Mouse (Mus musculus): ENCODE data around the gene Wnt4. TPM values are rescaled to one million over a fixed set of nuclear protein-coding genes. Genes with fewer than 3 reads are reported as not detected.

Wnt4 gene
- polyA plus RNA-seq, 1 experiment from 2014 or later: 1.9 TPM

DNA sequence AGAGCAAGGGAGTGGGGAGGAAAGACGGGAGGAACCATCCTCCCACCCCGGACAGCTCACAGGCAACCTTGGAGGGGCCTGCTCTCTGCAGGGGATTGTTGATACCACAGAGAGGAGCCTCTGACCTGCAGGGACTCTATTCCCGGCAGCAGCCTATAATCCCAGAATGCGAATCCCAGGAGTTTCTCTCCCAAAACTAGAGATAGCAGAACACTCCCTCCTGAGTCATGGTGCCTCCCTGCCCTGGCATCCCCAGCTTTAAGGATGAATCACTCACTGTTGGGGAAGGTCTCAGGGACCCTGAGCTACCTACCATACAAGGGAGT, 6.1 kb downstream of the Wnt4 start:
- WGBS: 10% methylated on average over 4 of the region's 4 CpGs
- Histone ChIP-seq H3K4me2 (no peak overlapping the region), H3K27me3 (replicated peaks; ENCODE audit: control insufficient read depth, insufficient read depth, low read length) (peaks cover 66% of the 10 kb centered on the region), H3K4me3 (ENCODE audit: low read depth, low read length) (no peak overlapping the region), H3K27ac (ENCODE audit: low read depth, low read length) (no peak overlapping the region), H3K4me1 (replicated peaks; ENCODE audit: control insufficient read depth, insufficient read depth, low read length) (peaks cover 2% of the 10 kb centered on the region; the same call in 1 of the 2 replicates), H3K9ac (ENCODE audit: low read depth, low read length) (no peak overlapping the region), H3K36me3 (ENCODE audit: control insufficient read depth, insufficient read depth, low read length) (no peaks in the 10 kb centered on the region), H3K9me3 (ENCODE audit: control insufficient read depth, low read length) (no peaks in the 10 kb centered on the region)
- ATAC-seq (replicated peaks; ENCODE audit: low FRiP score) (no peak), DNase-seq (ENCODE audit: low spot score) (no peak)

DNA sequence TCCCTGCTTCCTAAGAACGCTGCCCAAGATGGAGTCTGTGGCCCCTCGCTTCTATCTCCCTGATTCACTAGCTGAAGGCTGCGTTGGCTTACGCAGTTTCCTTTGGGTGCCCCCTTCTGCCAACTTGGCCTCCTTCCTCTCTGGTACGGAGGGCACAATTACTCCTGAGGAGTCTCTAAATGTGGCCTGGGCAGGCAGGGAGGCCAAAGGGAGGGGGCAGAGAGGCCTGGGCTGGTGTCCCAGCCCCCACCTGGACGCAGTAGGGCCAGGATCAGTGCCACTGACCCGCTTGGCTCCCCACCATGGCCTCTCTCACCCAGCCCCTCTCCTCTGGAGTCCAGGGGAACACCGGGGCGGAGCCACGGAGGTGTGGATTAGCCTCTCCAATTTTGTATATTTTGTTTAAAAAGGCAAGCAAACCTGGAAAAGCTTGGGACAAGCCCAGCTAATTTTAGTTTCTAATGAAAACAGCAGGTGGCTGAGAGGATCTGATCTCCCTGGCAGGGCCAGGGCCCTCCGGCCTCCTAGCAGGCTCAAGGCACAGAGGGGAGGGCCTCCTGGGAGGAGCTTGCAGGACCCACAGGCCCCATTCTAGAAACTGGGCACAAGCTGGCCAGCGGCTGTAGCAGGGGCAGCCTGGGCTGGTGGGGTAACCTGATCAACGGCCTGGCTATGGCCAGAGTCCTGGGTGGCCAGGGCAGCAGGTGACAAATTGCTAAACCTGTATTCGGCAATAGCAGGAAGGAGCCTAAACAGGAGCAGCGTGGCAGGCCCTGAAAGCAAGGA, 8.8 kb downstream of the Wnt4 start:
- Histone ChIP-seq H3K4me3 (ENCODE audit: low read depth, low read length) (no peak overlapping the region), H3K9ac (ENCODE audit: low read depth, low read length) (no peak overlapping the region), H3K27me3 (replicated peaks; ENCODE audit: control insufficient read depth, insufficient read depth, low read length) (peaks cover 43% of the 10 kb centered on the region), H3K9me3 (ENCODE audit: control insufficient read depth, low read length) (no peaks in the 10 kb centered on the region), H3K4me1 (replicated peaks; ENCODE audit: control insufficient read depth, insufficient read depth, low read length) (no peaks in the 10 kb centered on the region), H3K27ac (ENCODE audit: low read depth, low read length) (no peak overlapping the region), H3K4me2 (no peak overlapping the region), H3K36me3 (ENCODE audit: control insufficient read depth, insufficient read depth, low read length) (no peaks in the 10 kb centered on the region)
- ATAC-seq (replicated peaks; ENCODE audit: low FRiP score): no peak
- DNase-seq (ENCODE audit: low spot score): no peak
- WGBS: 76% methylated on average over 15 of the region's 15 CpGs

GRCm38 (mm10) chr4:137286662-137286953, 9.3 kb downstream of the Wnt4 start:
- ATAC-seq (replicated peaks; ENCODE audit: low FRiP score) (no peak), DNase-seq (ENCODE audit: low spot score) (no peak)
- H3K36me3 ChIP-seq (ENCODE audit: control insufficient read depth, insufficient read depth, low read length): no peaks in the 10 kb centered on the region
- H3K9ac ChIP-seq (ENCODE audit: low read depth, low read length): no peak overlapping the region
- H3K4me3 ChIP-seq (ENCODE audit: low read depth, low read length): no peak overlapping the region
- 46% methylated on average over 8 of the region's 8 CpGs for WGBS
- H3K27ac ChIP-seq (ENCODE audit: low read depth, low read length): no peak overlapping the region
- no peaks in the 10 kb centered on the region for H3K4me1 ChIP-seq (replicated peaks; ENCODE audit: control insufficient read depth, insufficient read depth, low read length)
- no peak overlapping the region for H3K4me2 ChIP-seq
- H3K9me3 ChIP-seq (ENCODE audit: control insufficient read depth, low read length): no peaks in the 10 kb centered on the region
- H3K27me3 ChIP-seq (replicated peaks; ENCODE audit: control insufficient read depth, insufficient read depth, low read length): peaks cover 37% of the 10 kb centered on the region

DNA sequence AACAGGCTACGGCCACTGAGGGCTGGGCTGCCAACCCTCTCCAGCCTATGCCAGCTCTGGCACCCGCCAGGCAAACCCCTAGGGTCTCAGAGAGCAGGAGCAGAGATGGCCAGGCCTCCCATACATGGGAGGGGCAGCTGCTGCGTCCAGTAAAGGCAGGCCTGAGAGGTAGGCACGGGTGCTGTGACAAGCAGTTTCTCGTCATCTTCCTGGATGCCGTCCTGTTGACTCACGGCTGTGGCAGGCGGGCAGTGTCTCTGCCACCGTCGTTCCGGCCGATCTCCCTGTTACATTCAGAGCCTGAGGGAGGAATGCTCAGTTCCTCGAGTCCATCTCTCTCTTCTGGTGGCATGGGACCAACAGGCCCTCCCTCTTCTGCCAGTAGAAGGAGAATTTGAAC, 9.9 kb downstream of the Wnt4 start:
- no peaks in the 10 kb centered on the region for H3K4me1 ChIP-seq (replicated peaks; ENCODE audit: control insufficient read depth, insufficient read depth, low read length)
- ATAC-seq (replicated peaks; ENCODE audit: low FRiP score) (no peak), DNase-seq (ENCODE audit: low spot score) (no peak)
- H3K27ac ChIP-seq (ENCODE audit: low read depth, low read length): no peak overlapping the region
- no peaks in the 10 kb centered on the region for H3K36me3 ChIP-seq (ENCODE audit: control insufficient read depth, insufficient read depth, low read length)
- no peaks in the 10 kb centered on the region for H3K9me3 ChIP-seq (ENCODE audit: control insufficient read depth, low read length)
- no peak overlapping the region for H3K9ac ChIP-seq (ENCODE audit: low read depth, low read length)
- H3K27me3 ChIP-seq (replicated peaks; ENCODE audit: control insufficient read depth, insufficient read depth, low read length): peaks cover 31% of the 10 kb centered on the region
- no peak overlapping the region for H3K4me2 ChIP-seq
- no peak overlapping the region for H3K4me3 ChIP-seq (ENCODE audit: low read depth, low read length)
- WGBS: 77% methylated on average over 13 of the region's 13 CpGs

- Histone ChIP-seq H3K27ac (ENCODE audit: low read depth, low read length) (no peak overlapping the region), H3K9me3 (ENCODE audit: control insufficient read depth, low read length) (no peaks in the 10 kb centered on the region), H3K4me3 (ENCODE audit: low read depth, low read length) (no peak overlapping the region), H3K4me2 (no peak overlapping the region), H3K27me3 (replicated peaks; ENCODE audit: control insufficient read depth, insufficient read depth, low read length) (peaks cover 25% of the 10 kb centered on the region), H3K4me1 (replicated peaks; ENCODE audit: control insufficient read depth, insufficient read depth, low read length) (no peaks in the 10 kb centered on the region), H3K9ac (ENCODE audit: low read depth, low read length) (no peak overlapping the region), H3K36me3 (ENCODE audit: control insufficient read depth, insufficient read depth, low read length) (no peaks in the 10 kb centered on the region)
- ATAC-seq (replicated peaks; ENCODE audit: low FRiP score) (no peak), DNase-seq (ENCODE audit: low spot score) (peak; percentile 68)
- WGBS: 7% methylated on average over 4 of the region's 4 CpGs
These were observed 10.5 kb downstream of the Wnt4 start for GRCm38 (mm10) chr4:137287818-137288217.

- Histone ChIP-seq H3K27ac (ENCODE audit: low read depth, low read length) (no peak overlapping the region), H3K27me3 (replicated peaks; ENCODE audit: control insufficient read depth, insufficient read depth, low read length) (peaks cover 7% of the 10 kb centered on the region; the same call in 1 of the 2 replicates), H3K9ac (ENCODE audit: low read depth, low read length) (no peak overlapping the region), H3K4me2 (no peak overlapping the region), H3K9me3 (ENCODE audit: control insufficient read depth, low read length) (no peaks in the 10 kb centered on the region), H3K4me3 (ENCODE audit: low read depth, low read length) (no peak overlapping the region), H3K36me3 (ENCODE audit: control insufficient read depth, insufficient read depth, low read length) (no peaks in the 10 kb centered on the region), H3K4me1 (replicated peaks; ENCODE audit: control insufficient read depth, insufficient read depth, low read length) (no peaks in the 10 kb centered on the region)
- DNase-seq (ENCODE audit: low spot score): no peak
- WGBS: 78% methylated on average over 6 of the region's 6 CpGs
- ATAC-seq (replicated peaks; ENCODE audit: low FRiP score): no peak
These were observed 12.4 kb downstream of the Wnt4 start for GRCm38 (mm10) chr4:137289701-137290100.

DNA sequence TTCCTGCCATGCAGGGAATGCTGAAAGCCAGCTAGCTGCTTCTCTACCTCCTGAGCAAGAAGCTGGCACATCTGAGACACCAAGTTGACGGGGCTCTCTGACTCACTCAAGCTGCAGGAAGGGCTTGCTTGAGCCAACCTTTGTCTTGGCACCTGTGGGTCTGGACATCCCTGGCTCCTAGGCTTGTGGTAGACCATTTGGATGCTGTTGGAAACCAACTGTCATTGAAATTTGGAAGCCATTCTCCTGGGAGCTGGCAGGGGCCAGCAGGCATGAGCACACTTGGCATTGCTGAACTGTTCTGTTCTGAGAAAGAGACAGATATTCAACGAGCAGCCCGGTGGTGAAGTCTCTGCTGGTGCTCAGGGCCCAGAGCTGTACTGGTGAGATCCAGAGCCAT, 13.0 kb downstream of the Wnt4 start:
- Histone ChIP-seq H3K4me3 (ENCODE audit: low read depth, low read length) (no peak overlapping the region), H3K36me3 (ENCODE audit: control insufficient read depth, insufficient read depth, low read length) (no peaks in the 10 kb centered on the region), H3K9me3 (ENCODE audit: control insufficient read depth, low read length) (no peaks in the 10 kb centered on the region), H3K27me3 (replicated peaks; ENCODE audit: control insufficient read depth, insufficient read depth, low read length) (peaks cover 5% of the 10 kb centered on the region; the same call in 1 of the 2 replicates), H3K9ac (ENCODE audit: low read depth, low read length) (no peak overlapping the region), H3K4me2 (no peak overlapping the region), H3K4me1 (replicated peaks; ENCODE audit: control insufficient read depth, insufficient read depth, low read length) (no peaks in the 10 kb centered on the region), H3K27ac (ENCODE audit: low read depth, low read length) (no peak overlapping the region)
- DNase-seq (ENCODE audit: low spot score) (no peak), ATAC-seq (replicated peaks; ENCODE audit: low FRiP score) (no peak)
- 84% methylated on average over 3 of the region's 3 CpGs for WGBS

- DNase-seq (ENCODE audit: low spot score): no peak
- no peak for ATAC-seq (replicated peaks; ENCODE audit: low FRiP score)
- Histone ChIP-seq H3K27me3 (replicated peaks; ENCODE audit: control insufficient read depth, insufficient read depth, low read length) (0 out of 2 replicates have a peak, but pooled peaks cover 5% of the 10 kb centered on the region), H3K27ac (ENCODE audit: low read depth, low read length) (no peak overlapping the region), H3K4me3 (ENCODE audit: low read depth, low read length) (no peak overlapping the region), H3K4me2 (no peak overlapping the region), H3K4me1 (replicated peaks; ENCODE audit: control insufficient read depth, insufficient read depth, low read length) (no peaks in the 10 kb centered on the region), H3K9ac (ENCODE audit: low read depth, low read length) (no peak overlapping the region), H3K36me3 (ENCODE audit: control insufficient read depth, insufficient read depth, low read length) (no peaks in the 10 kb centered on the region), H3K9me3 (ENCODE audit: control insufficient read depth, low read length) (no peaks in the 10 kb centered on the region)
- 83% methylated on average over 7 of the region's 7 CpGs for WGBS
These were observed 15.3 kb downstream of the Wnt4 start for GRCm38 (mm10) chr4:137292625-137293024.

- WGBS: 79% methylated on average over 7 of the region's 7 CpGs
These were observed 16.7 kb downstream of the Wnt4 start for GRCm38 (mm10) chr4:137294032-137294431.

More at GRCm38 (mm10) chr4:137294032-137294431, 16.7 kb downstream of the Wnt4 start:
- H3K36me3 ChIP-seq (ENCODE audit: control insufficient read depth, insufficient read depth, low read length): no peaks in the 10 kb centered on the region
- no peak overlapping the region for H3K4me3 ChIP-seq (ENCODE audit: low read depth, low read length)
- no peaks in the 10 kb centered on the region for H3K4me1 ChIP-seq (replicated peaks; ENCODE audit: control insufficient read depth, insufficient read depth, low read length)
- DNase-seq (ENCODE audit: low spot score): no peak
- no peak for ATAC-seq (replicated peaks; ENCODE audit: low FRiP score)
- no peak overlapping the region for H3K4me2 ChIP-seq
- no peaks in the 10 kb centered on the region for H3K9me3 ChIP-seq (ENCODE audit: control insufficient read depth, low read length)
- H3K27ac ChIP-seq (ENCODE audit: low read depth, low read length): no peak overlapping the region
- no peaks in the 10 kb centered on the region for H3K27me3 ChIP-seq (replicated peaks; ENCODE audit: control insufficient read depth, insufficient read depth, low read length)
- H3K9ac ChIP-seq (ENCODE audit: low read depth, low read length): no peak overlapping the region

All from liver, embryonic 11.5 days (tissue).